Mouse (Mus musculus) central nervous system, embryonic 11.5 days (tissue): Measurements from ENCODE around the gene Tpx2. TPM values are rescaled to one million over a fixed set of nuclear protein-coding genes. Genes with fewer than 3 reads are reported as not detected.

Experiments
- polyA plus RNA-seq: library from polyadenylated mRNA; depleted of rRNA; stranded (reverse); fragments of >200 nt; gene quantifications from 2 replicates; pipeline ENCODE4 v1.2.3, GENCODE M21; 2012; rRNA removed

Gene Tpx2
- polyA plus RNA-seq, result 95.0 and 124 TPM in 2 replicates

GRCm38 (mm10) chr2:152847815-152848302 is at the start of gene Tpx2:
Gene Tpx2 (plus strand): TSS chr2:152847964.

DNA sequence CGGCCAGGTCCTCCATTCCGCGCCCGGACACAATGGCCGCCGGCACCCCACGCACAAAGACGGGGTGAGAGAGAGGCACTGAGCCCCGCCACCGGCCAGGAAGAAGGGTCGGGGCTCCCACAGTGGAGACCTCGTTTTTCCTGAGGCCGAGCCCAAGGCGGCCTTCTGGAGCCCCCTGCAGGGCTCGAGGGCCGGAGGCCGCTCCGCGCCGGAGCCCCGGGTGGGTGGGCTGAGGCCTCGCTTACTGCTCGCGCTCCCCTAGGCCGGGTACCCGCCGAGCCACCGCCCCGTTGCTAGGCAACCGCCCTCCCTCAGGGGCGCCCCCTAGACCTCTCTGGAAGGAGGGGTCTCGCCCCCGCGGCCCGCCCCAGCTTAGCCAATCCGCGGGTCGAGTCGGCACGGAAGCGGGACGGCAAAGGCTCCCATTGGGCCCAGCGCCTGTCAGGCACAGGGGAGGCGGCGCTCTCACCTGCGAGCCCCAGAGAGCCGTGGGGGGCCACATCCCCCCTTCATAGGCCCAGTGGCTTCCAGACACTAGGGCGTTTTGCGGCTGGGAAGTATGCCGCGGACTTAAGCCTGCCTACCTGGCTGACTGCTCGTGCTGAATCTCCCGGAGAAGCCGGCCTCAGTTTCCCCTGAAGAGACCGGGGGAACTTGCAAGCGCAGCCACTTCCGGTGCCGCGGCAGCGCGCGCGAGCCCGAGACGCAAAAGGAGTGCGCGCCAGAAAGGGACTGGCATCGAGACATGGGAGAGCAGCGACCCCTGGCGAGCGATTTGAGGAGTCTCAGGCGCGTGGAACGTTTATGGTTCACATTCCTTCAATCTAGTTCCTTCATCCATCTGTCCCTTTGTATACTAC is 16.5 kb upstream of the Tpx2 start, which contains the start of gene Bcl2l1:
TSS of gene Bcl2l1 (minus strand) at position 710 of the 860 bp plus-strand sequence.

GRCm38 (mm10) chr2:152911031-152911430 is 63.3 kb downstream of the Tpx2 start, which contains the start of gene Mylk2:
Gene Mylk2 (plus strand): TSS chr2:152911352.

GRCm38 (mm10) chr2:152933048-152933447 is 85.3 kb downstream of the Tpx2 start, which contains the start of gene Foxs1:
Gene Foxs1 (minus strand): TSS chr2:152933208.

Other genes with a start within 250 kb of the Tpx2 start
- gene Defb45, start 248.6 kb upstream of the Tpx2 start, polyA plus RNA-seq, result not detected in 2 replicates
- gene Defb36, start 243.6 kb upstream of the Tpx2 start, polyA plus RNA-seq, result not detected in 2 replicates
- 0.56 TPM in 1 of 2 replicates, not detected in the other for gene Defb25, start 224.9 kb upstream of the Tpx2 start, polyA plus RNA-seq
- gene Rem1, start 221.0 kb upstream of the Tpx2 start, polyA plus RNA-seq, result 0.23 and 1.1 TPM in 2 replicates
- gene H13, start 178.5 kb upstream of the Tpx2 start, polyA plus RNA-seq, result 99.6 and 122 TPM in 2 replicates
- 20.2 and 36.9 TPM in 2 replicates for gene Mcts2, start 160.9 kb upstream of the Tpx2 start, polyA plus RNA-seq
- 218 and 227 TPM in 2 replicates for gene Id1, start 111.7 kb upstream of the Tpx2 start, polyA plus RNA-seq
- gene Cox4i2, start 93.8 kb upstream of the Tpx2 start, polyA plus RNA-seq, result 5.5 and 5.7 TPM in 2 replicates
- 61.6 and 74.1 TPM in 2 replicates for gene Bcl2l1, start 16.2 kb upstream of the Tpx2 start, polyA plus RNA-seq
- gene Mylk2, start 63.4 kb downstream of the Tpx2 start, polyA plus RNA-seq, result 0.04 TPM in 2 replicates
- gene Foxs1, start 85.2 kb downstream of the Tpx2 start, polyA plus RNA-seq, result 0.64 and 1.2 TPM in 2 replicates
- gene Dusp15, start 103.7 kb downstream of the Tpx2 start, polyA plus RNA-seq, result 2.2 and 3.2 TPM in 2 replicates
- gene Ttll9, start 114.5 kb downstream of the Tpx2 start, polyA plus RNA-seq, result 1.1 and 1.8 TPM in 2 replicates
- 90.3 and 94.6 TPM in 2 replicates for gene Pdrg1, start 167.5 kb downstream of the Tpx2 start, polyA plus RNA-seq
- gene Xkr7, start 183.9 kb downstream of the Tpx2 start, polyA plus RNA-seq, result 3.6 and 3.8 TPM in 2 replicates
- 6.1 and 8.5 TPM in 2 replicates for gene Ccm2l, start 218.0 kb downstream of the Tpx2 start, polyA plus RNA-seq